Mouse (Mus musculus) megakaryocyte progenitor cell, adult 5-6 weeks (primary cell): ENCODE data around the gene Mpp6. TPM values are rescaled to one million over a fixed set of nuclear protein-coding genes. Genes with fewer than 3 reads are reported as not detected.
A peak's percentile ranks its signal among the peaks of the same experiment; 100 is the strongest.

ENCODE experiments used
- ATAC-seq: replicated peaks from 2 replicates; pipeline ENCODE4 v1.8.0; 2016; ENCODE audit warnings: mild to moderate bottlenecking, moderate TSS enrichment, inconsistent platforms; ENCODE audit not compliant: poor library complexity
- total RNA-seq, 2 experiments: library from RNA; stranded (forward) in 1 of 2; stranded (reverse) in 1 of 2; fragments of 157-497, 149-512 nt in 1 of 2; fragments of 200-1000 nt in 1 of 2; gene quantifications; 2 replicates each; pipeline versions ENCODE4 v1.2.3 to v1.2.4; 2015 to 2017

The Mpp6 gene
- total RNA-seq, 2 experiments from 2014 or later = 186 to 278 TPM

DNA sequence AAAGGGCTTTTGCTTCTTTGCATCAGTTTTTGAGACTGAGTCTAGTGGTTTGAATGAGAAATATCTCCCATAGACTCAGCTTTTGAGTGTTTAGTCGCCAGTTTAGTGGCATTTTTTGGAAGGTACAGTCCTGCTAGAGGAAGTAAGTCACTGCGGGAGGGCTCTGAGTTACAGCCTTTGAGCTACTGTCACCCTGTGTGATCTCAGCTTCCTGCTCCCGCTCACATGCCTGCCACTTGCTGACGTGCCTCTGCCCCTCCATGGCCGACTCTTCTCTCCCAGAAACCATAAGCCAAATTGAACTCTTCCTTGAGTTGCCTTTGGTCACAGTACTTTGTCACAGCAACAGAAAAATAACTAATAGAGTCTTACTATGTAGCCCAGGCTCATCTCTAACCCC, 112.9 kb downstream of the Mpp6 start:
- ATAC-seq = peak; percentile 43; the same call in 1 of the 2 replicates

DNA sequence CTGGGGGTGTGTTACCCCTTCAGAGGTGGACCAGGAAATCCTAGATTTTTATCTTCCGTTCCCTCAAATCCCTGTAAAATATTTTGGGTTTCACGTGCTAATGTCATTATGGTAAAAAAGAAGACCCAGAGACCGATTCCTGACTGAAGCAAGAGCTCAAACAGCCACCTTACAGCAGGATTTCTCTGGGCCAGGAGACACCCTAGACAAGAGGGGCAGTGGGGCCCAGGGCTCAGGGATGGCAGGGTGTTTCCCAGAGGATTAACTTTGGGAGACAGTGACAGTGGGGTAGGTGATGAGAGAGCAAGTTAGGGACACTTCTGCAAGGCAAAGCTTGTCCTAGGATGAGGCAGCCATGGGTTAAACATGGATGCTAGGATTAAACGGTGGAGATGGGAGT, 113.6 kb downstream of the Mpp6 start:
- ATAC-seq = no peak

DNA sequence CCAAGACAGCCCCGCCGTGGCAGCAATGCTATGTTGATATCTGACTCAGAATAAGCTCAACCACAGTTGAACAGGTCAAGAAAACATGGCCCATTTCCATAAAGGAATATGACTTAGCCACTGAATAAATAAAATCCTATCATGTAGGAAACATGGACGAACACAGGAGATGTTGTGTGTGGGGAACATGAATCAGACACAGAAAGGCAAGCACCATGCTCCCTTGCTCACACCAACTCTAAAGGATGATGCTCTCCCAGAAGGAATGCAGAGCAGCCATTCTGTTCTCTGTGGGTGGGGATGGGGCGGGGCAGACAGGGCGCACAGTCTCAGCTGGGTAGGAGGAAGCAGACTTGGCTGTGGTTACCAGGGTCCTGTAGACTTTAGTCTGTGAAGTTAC, 115.2 kb downstream of the Mpp6 start:
- ATAC-seq = no peak

DNA sequence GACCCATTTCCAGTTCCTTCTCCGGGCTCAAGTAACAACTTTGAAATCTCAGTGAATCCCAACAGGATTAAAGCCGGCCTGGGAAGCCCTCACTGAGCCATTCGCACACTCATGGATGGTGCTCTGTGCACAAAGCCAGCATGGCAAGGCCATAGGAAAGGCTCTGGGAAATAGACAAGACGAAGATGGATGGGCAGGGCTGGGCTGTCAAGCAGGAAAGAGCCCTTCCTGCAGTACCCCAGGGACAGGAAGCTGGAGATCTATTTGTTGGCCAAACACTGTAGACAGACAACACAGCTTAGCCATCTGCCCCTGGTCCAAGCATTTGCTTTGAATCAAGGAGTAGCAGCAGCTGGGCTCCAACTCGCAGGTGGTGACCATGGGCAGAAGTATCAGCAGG, 118.1 kb downstream of the Mpp6 start:
- no peak for ATAC-seq

DNA sequence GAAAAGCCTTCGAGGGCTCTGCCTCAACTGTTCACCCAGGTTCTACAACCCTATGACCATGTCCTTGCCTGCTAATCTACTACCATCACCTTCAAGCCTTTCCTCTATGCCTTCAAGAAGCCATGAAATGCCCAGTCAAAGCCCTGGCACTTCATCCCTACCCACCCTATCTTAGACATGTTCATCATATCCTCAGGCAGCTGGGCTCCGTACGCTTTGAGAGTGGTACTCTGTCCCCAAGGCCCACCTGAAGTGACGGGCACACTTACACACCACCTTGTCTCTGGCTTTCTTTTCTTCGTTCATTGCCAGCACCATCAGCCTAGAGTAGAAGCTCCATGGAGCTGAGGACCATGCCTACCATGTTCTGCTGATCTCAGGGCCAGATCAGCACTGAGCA, 121.2 kb downstream of the Mpp6 start:
- ATAC-seq = no peak

DNA sequence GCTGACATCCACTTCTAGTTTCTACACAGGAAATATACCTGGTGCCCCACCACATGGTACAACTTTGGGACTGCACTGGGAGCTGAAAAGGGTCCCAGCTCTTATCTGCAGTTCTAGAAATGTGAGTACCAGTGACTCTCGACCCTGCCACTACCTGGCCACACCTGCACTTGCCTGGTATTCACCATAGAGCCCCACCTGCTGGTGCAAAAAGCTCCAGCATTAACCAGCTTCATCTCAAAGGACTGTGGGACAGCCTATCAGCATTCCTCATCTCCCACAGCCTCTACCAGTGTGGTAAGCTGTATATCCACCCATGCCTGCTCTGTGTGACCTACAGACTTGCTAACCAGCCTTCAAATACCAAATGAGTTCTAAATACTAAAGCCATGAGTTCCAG, 122.9 kb downstream of the Mpp6 start:
- no peak for ATAC-seq

DNA sequence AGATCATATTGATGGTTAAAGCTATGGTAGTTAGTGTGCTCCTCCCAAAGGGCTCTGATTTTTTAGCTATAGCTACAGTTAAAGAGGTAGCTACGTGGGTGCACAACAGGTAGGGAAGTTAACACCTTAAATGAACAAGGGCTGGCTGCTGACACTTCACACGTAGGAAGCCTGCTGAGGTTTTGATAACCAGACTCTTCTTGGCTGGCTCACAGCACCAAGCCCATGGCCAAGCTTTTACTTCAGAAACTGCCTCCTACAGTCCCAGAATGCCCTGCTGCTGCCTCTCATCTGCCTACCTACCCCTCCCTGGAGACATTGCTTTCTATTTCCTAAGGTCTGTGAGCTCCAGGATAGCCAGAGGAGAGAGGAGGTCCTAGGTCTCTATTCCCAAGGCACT, 127.9 kb downstream of the Mpp6 start:
- ATAC-seq = 0 out of 2 replicates have a peak, but pooled peaks have one; percentile 29

DNA sequence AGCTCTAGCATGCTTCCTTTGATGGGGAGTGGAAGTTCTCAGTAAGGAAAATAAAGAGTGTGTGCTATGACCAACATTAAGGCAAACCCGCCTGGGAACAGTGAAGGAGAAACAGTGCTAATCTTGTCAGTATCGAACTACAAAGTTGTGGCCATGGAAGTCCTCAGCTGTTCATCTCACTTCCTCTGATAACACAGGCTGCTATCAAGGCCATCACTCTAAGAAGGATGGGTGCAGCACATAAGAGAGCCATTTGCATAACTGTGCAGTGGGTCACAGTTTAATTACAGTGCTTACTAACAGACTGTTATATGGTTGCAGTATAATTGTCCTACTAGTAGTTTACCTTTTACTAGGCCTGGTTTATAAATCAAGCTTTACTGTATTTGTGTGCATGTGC, 129.9 kb downstream of the Mpp6 start:
- ATAC-seq = peak; percentile 9; the same call in 1 of the 2 replicates

DNA sequence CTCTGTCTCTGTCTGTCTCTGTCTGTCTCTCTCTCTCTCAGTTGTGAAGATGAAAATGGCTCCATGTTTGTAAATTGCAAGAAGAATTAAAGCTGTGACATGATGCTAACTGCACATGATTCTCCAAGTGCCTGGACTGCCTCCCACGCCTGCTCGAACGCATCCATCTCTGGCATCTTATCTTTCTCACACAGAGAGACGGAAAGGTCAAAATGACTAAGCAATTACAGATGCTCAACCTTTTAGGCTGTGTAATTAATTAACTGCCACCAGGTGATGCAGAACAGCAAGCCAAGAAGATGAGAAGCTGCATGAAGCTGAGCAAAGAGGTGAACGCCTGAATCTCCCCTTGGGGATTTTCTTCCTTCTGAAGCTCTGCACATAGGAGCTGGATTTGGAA, 130.4 kb downstream of the Mpp6 start:
- ATAC-seq = peak; percentile 65

DNA sequence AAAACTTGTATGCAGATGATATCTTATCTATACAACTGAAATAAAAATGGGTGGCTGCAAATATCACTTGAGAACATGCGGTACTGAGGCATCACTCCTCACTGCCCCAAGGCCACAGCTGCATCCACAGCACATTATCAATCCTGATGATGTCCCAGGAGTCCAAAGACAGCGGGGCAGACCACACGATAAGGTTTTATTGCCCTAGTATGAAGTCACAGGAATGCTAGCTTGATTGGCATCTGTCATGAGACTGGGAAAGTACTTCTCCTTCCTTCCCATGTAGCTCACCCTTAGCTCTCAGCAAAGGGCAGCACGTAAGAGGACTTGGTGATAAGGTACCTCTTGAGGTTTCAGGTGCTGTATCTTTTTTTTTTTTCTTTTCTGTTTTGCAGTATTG, 134.1 kb downstream of the Mpp6 start:
- ATAC-seq = no peak; the same call in 1 of the 2 replicates

DNA sequence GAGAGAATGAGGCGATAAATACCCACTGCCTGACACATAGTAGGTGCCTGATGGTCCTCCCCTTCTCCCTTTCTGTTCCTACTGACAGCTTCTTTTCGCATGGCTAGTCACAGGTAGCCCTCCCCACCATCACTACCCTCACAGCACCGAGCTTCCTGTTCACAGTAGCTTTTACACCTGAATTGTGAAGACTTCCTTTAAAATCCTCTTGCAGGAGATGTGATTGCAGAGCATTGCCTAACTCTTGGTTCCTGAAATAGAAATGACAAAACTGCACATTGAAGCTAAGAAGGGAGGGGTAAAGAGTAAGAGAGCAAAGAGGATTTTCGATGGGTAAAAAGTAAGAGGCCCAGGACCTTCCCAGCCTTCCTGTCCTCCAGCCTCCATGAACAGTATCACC, 134.9 kb downstream of the Mpp6 start:
- peak; percentile 60 for ATAC-seq

DNA sequence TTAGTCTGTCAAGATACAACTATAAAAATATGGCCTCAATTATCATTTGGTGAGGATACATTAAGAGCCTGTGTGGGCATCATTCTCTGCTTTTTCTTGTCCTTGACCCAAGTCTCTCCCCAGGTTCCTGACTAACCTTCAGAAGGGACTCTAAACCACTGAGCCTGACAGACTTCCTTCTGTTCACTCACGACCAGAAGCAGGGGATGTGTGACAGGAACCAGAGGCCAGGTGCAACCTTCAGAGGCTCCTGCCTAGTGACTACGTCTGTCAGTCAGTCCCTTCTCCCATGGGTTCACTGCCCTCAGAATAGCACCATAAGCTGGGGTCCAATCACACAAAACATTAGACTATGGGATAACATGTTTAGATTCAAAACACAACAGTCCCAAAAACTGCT, 137.3 kb downstream of the Mpp6 start:
- no peak for ATAC-seq

DNA sequence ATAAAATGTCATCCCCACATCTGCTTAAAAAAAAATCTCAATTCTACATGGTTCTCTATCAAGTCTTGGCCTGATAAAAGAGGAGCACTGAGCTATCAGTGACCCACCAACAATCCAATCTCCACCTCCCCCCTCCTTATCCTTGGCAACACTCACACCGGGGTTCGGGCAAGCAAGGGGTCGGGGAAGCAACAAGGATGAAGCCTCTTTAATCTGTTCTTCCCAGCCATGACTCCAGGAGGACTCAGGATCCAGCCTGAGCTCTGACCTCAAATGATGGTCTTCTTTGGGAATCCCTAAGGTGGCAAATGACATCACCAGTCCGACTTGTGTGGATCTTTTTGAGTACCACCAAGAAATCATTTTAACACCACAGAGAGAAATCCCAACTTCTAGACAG, 137.8 kb downstream of the Mpp6 start:
- ATAC-seq = no peak

Other genes starting within 250 kb of the Mpp6 start
- gene Gsdme, start 153.6 kb downstream of the Mpp6 start, total RNA-seq (2015) = 6.0 and 8.0 TPM in 2 replicates
- 8.7 and 10.2 TPM in 2 replicates for gene Gsdme, start 153.6 kb downstream of the Mpp6 start, total RNA-seq (2017)